Mouse (Mus musculus) CH12.LX (cell line): ENCODE data around the gene Hivep2. TPM values are rescaled to one million over a fixed set of nuclear protein-coding genes. Genes with fewer than 3 reads are reported as not detected.

ENCODE experiments used
- DNase-seq: peaks from one replicate; pipeline ENCODE4 v3.0.0-alpha.2; 2013; ENCODE audit errors: extremely low read depth
- H3K27ac ChIP-seq: 2 replicates; pipeline ENCODE4 v1.5.1; 2012; ENCODE audit warnings: low read depth, mild to moderate bottlenecking, control low read depth, moderate library complexity; ENCODE audit not compliant: insufficient read depth
- H3K27me3 ChIP-seq: replicated peaks from 2 replicates; pipeline ENCODE3; 2012; ENCODE audit warnings: inconsistent platforms
- H3K36me3 ChIP-seq, 2 experiments: replicated peaks in 1 of 2; 2 replicates each; pipeline versions ENCODE3 to v1.6.1; 2012; ENCODE audit warnings: inconsistent platforms in 1 of 2, low read length in 1 of 2, mild to moderate bottlenecking in 1 of 2, mixed read lengths in 1 of 2, moderate library complexity in 1 of 2; ENCODE audit not compliant: control insufficient read depth in 1 of 2, insufficient read depth in 1 of 2
- H3K4me1 ChIP-seq, 2 experiments: 2 replicates each; pipeline ENCODE4 v1.6.1; 2012; ENCODE audit warnings: inconsistent platforms in 1 of 2, moderate library complexity in 1 of 2; ENCODE audit not compliant: insufficient read depth in 2 of 2, control insufficient read depth in 1 of 2
- H3K4me2 ChIP-seq: 2 replicates; pipeline ENCODE4 v1.6.1; 2012; ENCODE audit warnings: low read depth, mild to moderate bottlenecking, control low read depth; ENCODE audit not compliant: poor library complexity, insufficient read depth, severe bottlenecking
- H3K4me3 ChIP-seq, 3 experiments: fragments of 150-350 bp in 1 of 3; sonication (generic) in 1 of 3; replicated peaks in 1 of 3; 2 replicates each; pipeline versions ENCODE3 to v1.5.1; 2011 to 2012; ENCODE audit warnings: low read depth in 2 of 3, low read length in 2 of 3, mild to moderate bottlenecking in 2 of 3, moderate library complexity in 2 of 3, control low read depth in 1 of 3, improper control_type of control experiment in 1 of 3, inconsistent platforms in 1 of 3, mixed read lengths in 1 of 3; ENCODE audit not compliant: poor library complexity in 1 of 3
- H3K79me2 ChIP-seq: replicated peaks from 2 replicates; pipeline ENCODE4 v1.6.1; 2012; ENCODE audit warnings: mild to moderate bottlenecking, moderate library complexity; ENCODE audit not compliant: control insufficient read depth, poor library complexity, insufficient read depth, severe bottlenecking; ENCODE audit errors: extremely low read depth
- H3K9ac ChIP-seq: 2 replicates; pipeline ENCODE4 v1.6.1; 2012; ENCODE audit warnings: low read depth, mild to moderate bottlenecking, control low read depth, moderate library complexity; ENCODE audit not compliant: insufficient read depth
- H3K9me3 ChIP-seq: replicated peaks from 2 replicates; pipeline ENCODE3; 2012; ENCODE audit warnings: low read length, inconsistent platforms, mixed read lengths
- BHLHE40 ChIP-seq: IDR thresholded peaks from 2 replicates; pipeline ENCODE4 v1.6.1; 2011; ENCODE audit warnings: mild to moderate bottlenecking, low read depth, low read length, improper control_type of control experiment
- CHD1 ChIP-seq: IDR thresholded peaks from 2 replicates; pipeline ENCODE4 v1.6.1; 2012; ENCODE audit warnings: low read depth, low read length, improper control_type of control experiment, inconsistent platforms
- CHD2 ChIP-seq: IDR thresholded peaks from 2 replicates; pipeline ENCODE4 v1.6.1; 2011; ENCODE audit warnings: low read length, improper control_type of control experiment
- CTCF ChIP-seq, 2 experiments: IDR thresholded peaks in 1 of 2; conservative IDR thresholded peaks in 1 of 2; 2 replicates each; pipeline ENCODE4 v1.5.1; 2011 to 2012; ENCODE audit warnings: low read depth in 2 of 2, low read length in 2 of 2, improper control_type of control experiment in 1 of 2, inconsistent platforms in 1 of 2, mild to moderate bottlenecking in 1 of 2, moderate library complexity in 1 of 2
- ELF1 ChIP-seq: IDR thresholded peaks from 2 replicates; pipeline ENCODE4 v1.6.1; 2014; ENCODE audit warnings: low read depth, mild to moderate bottlenecking, inconsistent platforms, low read length, improper control_type of control experiment
- JUN ChIP-seq: IDR thresholded peaks from 2 replicates; pipeline ENCODE4 v1.6.1; 2011; ENCODE audit warnings: low read depth, mild to moderate bottlenecking, low read length, improper control_type of control experiment, moderate library complexity; ENCODE audit not compliant: insufficient read depth
- JUND ChIP-seq: conservative IDR thresholded peaks from 2 replicates; pipeline ENCODE4 v1.6.1; 2011; ENCODE audit warnings: low read depth, low read length, improper control_type of control experiment
- KAT2A ChIP-seq: IDR thresholded peaks from 2 replicates; pipeline ENCODE4 v1.6.1; 2012; ENCODE audit warnings: low read length, improper control_type of control experiment, inconsistent platforms; ENCODE audit not compliant: insufficient replicate concordance
- MAX ChIP-seq: IDR thresholded peaks from 2 replicates; pipeline ENCODE4 v1.6.1; 2011; ENCODE audit warnings: low read length, improper control_type of control experiment
- MXI1 ChIP-seq: IDR thresholded peaks from 2 replicates; pipeline ENCODE4 v1.6.1; 2011; ENCODE audit warnings: mild to moderate bottlenecking, low read depth, low read length, improper control_type of control experiment
- NELFE ChIP-seq: IDR thresholded peaks from 2 replicates; pipeline ENCODE4 v1.6.1; 2011; ENCODE audit warnings: low read depth, low read length, improper control_type of control experiment
- NRF1 ChIP-seq: IDR thresholded peaks from 2 replicates; pipeline ENCODE4 v1.6.1; 2014; ENCODE audit warnings: low read depth, mild to moderate bottlenecking, inconsistent platforms, low read length, improper control_type of control experiment, moderate library complexity
- POLR2A ChIP-seq: IDR thresholded peaks from 2 replicates; pipeline ENCODE4 v1.6.1; 2011; ENCODE audit warnings: low read depth, mild to moderate bottlenecking, improper control_type of control experiment, low read length
- RAD21 ChIP-seq: IDR thresholded peaks from 2 replicates; pipeline ENCODE4 v1.6.1; 2011; ENCODE audit warnings: low read depth, mild to moderate bottlenecking, low read length, improper control_type of control experiment, moderate library complexity
- RCOR1 ChIP-seq: conservative IDR thresholded peaks from 2 replicates; pipeline ENCODE4 v1.6.1; 2012; ENCODE audit warnings: low read depth, mild to moderate bottlenecking, inconsistent platforms, low read length, improper control_type of control experiment
- TCF12 ChIP-seq: IDR thresholded peaks from 2 replicates; pipeline ENCODE4 v1.6.1; 2014; ENCODE audit warnings: low read depth, mild to moderate bottlenecking, inconsistent platforms, low read length, improper control_type of control experiment
- UBTF ChIP-seq: IDR thresholded peaks from 2 replicates; pipeline ENCODE4 v1.6.1; 2012; ENCODE audit warnings: low read depth, mild to moderate bottlenecking, inconsistent platforms, low read length, improper control_type of control experiment, moderate library complexity
- USF1 ChIP-seq: IDR thresholded peaks from 2 replicates; pipeline ENCODE4 v1.6.1; 2014; ENCODE audit warnings: low read depth, mild to moderate bottlenecking, inconsistent platforms, low read length, improper control_type of control experiment
- USF2 ChIP-seq: conservative IDR thresholded peaks from 2 replicates; pipeline ENCODE4 v1.6.1; 2011; ENCODE audit warnings: low read depth, low read length, improper control_type of control experiment
- ZC3H11A ChIP-seq: IDR thresholded peaks from 2 replicates; pipeline ENCODE4 v1.6.1; 2012; ENCODE audit warnings: low read depth, mild to moderate bottlenecking, inconsistent platforms, low read length, improper control_type of control experiment
- ZKSCAN1 ChIP-seq: IDR thresholded peaks from 2 replicates; pipeline ENCODE4 v1.6.1; 2012; ENCODE audit warnings: low read depth, inconsistent platforms, low read length, improper control_type of control experiment, borderline replicate concordance
- dilution Hi-C: fragments of 300-500 bp; cut with MboI; formaldehyde crosslinking; loops from 2 replicates; pipeline ENCODE4 v1.14.3; 2020; ENCODE audit warnings: low sequenced_read_pairs; ENCODE audit not compliant: extremely low pct_unique_long_range_greater_than_20kb, extremely low pct_ligation_motif_present
- in situ Hi-C: fragments of 300-500 bp; cut with MboI; formaldehyde crosslinking; loops from 3 replicates; pipeline ENCODE4 v1.14.3; 2019; ENCODE audit warnings: low sequenced_read_pairs, low pct_ligation_motif_present, low pct_unique_long_range_greater_than_20kb, mixed read lengths
- polyA plus RNA-seq: library from polyadenylated mRNA; unstranded; fragments of >175 nt; gene quantifications from 2 replicates; pipeline ENCODE4 v1.2.1, GENCODE M21; 2012; ENCODE audit warnings: low read depth; ENCODE audit not compliant: insufficient read length
- total RNA-seq, 2 experiments: library from RNA; depleted of rRNA; stranded (reverse); fragments of 300-350 nt in 1 of 2; fragments of >200 nt in 1 of 2; gene quantifications; 2 replicates each; pipeline ENCODE4 v1.2.3; 2012 to 2014

The Hivep2 gene
- total and polyA plus RNA-seq, 3 experiments = 0.59 to 2.7 (median 1.4) TPM

DNA sequence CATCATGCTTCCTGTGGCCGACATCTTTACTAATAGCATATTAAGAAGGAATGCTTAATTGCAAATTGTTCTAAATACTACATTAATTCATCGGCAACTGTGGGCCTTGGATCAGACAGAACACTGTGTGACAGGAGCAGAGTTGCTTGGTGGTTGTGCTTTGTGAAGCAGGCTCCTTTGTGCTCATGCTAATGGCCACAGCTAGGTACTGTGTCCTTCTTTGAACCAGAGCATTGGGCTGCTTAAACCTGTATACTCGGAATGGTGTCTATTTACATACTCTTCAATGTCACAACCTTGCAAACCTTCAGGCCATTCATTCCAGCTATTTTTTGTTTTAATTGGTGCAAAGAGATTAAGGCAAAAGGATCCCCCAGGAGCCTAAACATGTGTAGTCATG, 115.9 kb downstream of the Hivep2 start:
- no peak for TF ChIP-seq CHD2
- TF ChIP-seq CTCF (conservative IDR thresholded peaks at IDR 0.05 in 1 of 2, IDR thresholded peaks at IDR 0.05 in 1 of 2; ENCODE audit: low read depth in 2 of 2, low read length in 2 of 2) = no peak
- no peak for TF ChIP-seq MXI1
- no peak for TF ChIP-seq RCOR1
- no peak for TF ChIP-seq TCF12
- no peak for TF ChIP-seq KAT2A
- TF ChIP-seq ZKSCAN1 = no peak
- TF ChIP-seq JUN = no peak
- TF ChIP-seq CHD1 = no peak
- no peak for TF ChIP-seq UBTF
- in situ Hi-C loops = no loop called here
- H3K9ac ChIP-seq = no peak overlapping the region
- no peaks in the 10 kb centered on the region for H3K27me3 ChIP-seq
- H3K9me3 ChIP-seq = no peaks in the 10 kb centered on the region
- dilution Hi-C loops = no loop called here
- no peak overlapping the region for H3K27ac ChIP-seq
- peaks cover 11 to 24% of the 10 kb centered on the region in 2 experiments for H3K4me1 ChIP-seq
- no peaks in the 10 kb centered on the region for H3K79me2 ChIP-seq
- H3K4me2 ChIP-seq = no peak overlapping the region
- H3K36me3 ChIP-seq = no peaks in the 10 kb centered on the region
- no peak for DNase-seq
- no peak overlapping the region for H3K4me3 ChIP-seq

- dilution Hi-C loops (no loop called here), in situ Hi-C loops (no loop called here)
These were observed 116.4 kb downstream of the Hivep2 start for GRCm38 (mm10) chr10:14082275-14082674.

More at GRCm38 (mm10) chr10:14082275-14082674, 116.4 kb downstream of the Hivep2 start:
- H3K27ac ChIP-seq = no peak overlapping the region
- H3K79me2 ChIP-seq = no peaks in the 10 kb centered on the region
- no peaks in the 10 kb centered on the region for H3K27me3 ChIP-seq
- TF ChIP-seq ZC3H11A (no peak), TCF12 (no peak), POLR2A (no peak), UBTF (no peak), JUND (no peak), BHLHE40 (no peak), NRF1 (no peak), NELFE (no peak), USF1 (no peak), MAX (no peak), USF2 (no peak), ELF1 (no peak), CHD2 (no peak), RAD21 (no peak)
- H3K9ac ChIP-seq = no peak overlapping the region
- H3K36me3 ChIP-seq = no peaks in the 10 kb centered on the region
- no peak overlapping the region for H3K4me3 ChIP-seq
- no peak overlapping the region for H3K4me2 ChIP-seq
- DNase-seq = no peak
- no peaks in the 10 kb centered on the region for H3K9me3 ChIP-seq
- peaks cover 11 to 28% of the 10 kb centered on the region in 2 experiments for H3K4me1 ChIP-seq
